Mouse (Mus musculus) lung, postnatal 25 days (tissue): ENCODE measurements around the gene Adgrg1.
"Not testable (repeated sequence)": the region's sequence is repeated elsewhere in the genome, so short reads cannot be mapped to it uniquely, and the experiment has no call there.

ENCODE experiments used
- DNase-seq: peaks from one replicate; pipeline ENCODE4 v3.0.0; 2022; ENCODE audit warnings: low spot score

Adgrg1 gene

DNA sequence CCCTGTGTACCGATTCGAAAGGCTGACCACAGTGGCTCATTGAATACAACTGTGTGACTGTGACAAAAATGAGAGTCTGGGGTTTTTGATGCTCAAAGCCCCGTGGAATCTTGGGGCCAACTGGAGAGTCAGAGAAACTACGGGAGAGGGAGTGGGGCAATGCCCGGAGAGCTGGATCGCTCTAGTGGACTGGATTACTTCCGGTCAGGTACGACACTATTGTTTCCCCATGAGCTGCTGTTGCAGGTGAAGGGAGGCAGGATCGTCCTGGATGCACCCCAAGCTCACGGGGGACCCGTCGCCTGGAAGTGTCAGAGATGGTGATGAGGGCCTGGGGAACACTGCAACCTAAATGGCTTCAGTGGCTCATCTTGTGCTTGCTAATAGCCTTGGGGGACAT lies 21.5 kb downstream of the Adgrg1 start:
- no peak for DNase-seq

DNA sequence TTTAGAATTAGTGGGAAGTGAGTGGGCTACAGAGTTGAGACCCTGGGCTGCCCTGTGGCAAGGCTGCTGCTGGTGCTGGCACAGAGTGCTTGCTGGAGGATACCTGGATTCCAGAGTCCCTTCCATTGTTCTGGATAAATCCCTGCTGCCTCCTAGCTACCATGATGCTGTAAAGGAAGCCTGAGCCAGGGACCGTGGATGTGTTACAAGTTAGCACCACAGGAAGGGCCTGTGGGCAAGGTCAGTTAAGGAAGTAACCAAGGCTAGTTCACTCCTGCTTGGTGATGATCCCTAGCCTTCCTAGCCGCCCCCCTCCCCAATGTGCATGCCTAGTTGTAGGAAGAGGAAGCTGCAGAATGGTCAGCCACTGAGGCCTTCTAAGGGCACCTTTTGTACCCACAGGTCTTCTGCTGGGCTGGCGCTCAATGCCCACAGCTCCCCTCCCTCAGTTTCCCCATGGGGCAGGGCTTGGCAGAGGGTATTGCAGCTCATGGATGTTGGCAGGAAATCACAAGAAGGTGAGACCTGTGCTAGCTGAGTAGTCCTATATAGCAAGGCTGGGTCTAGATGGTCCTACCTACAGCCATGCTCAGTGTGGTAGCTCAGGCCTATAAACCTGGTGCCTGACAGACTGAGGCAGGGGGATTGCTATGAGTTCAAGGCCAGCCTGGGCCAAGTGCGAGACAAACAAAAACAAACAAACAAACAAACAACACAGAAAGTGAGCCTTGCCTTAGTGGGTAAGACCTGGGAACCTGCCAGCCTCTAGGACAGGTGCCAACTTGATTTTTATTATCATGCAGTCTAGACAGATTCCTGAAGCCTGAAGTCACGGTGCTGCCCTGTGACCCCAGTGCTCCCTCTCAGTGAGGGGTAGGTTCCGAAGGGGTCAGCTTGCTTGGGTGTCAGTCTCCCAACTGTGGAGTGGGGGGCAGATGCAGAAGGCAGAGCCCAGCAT lies 22.6 kb downstream of the Adgrg1 start:
- no peak for DNase-seq

DNA sequence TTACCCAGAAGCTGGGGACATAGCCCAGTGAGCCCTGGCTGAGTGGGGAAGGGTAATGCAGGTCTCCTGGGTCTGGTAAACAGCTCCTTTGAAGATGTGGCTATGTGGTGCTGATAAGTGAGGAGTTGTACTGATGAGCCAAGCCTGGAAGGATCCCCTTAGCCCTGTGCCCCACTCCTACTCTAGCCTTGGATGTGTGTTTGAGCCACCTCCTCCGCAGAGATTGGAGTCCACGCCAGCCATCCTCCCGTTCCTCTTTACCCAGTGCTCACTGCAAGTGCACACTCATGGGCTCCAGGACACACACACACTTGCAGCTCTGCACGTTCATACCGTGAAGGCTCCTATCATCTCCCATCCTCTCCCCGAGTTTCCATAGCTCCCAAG lies 23.3 kb downstream of the Adgrg1 start:
- DNase-seq = no peak

DNA sequence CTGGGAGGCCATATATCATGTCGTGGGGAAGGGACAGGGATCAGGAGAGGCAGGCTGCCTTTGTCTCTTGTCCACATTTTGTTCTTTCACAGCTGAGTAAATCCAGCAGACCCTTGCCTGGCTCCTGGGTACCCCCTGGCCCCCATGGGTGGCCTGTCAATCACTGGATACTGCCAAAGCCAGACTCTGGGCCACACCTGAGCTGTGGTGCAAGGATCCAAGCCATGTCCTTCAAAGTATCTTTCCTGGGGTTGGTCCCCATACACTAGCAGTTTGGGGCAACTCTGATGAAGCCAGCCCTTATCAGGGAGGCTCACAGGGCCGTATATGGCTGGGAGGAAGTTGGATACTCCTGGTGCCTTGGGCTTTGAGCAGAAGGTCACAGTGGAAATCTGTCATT lies 23.9 kb downstream of the Adgrg1 start:
- DNase-seq = no peak

GRCm38 (mm10) chr8:94999004-94999403 lies 24.5 kb downstream of the Adgrg1 start:
- DNase-seq = peak; percentile 56

DNA sequence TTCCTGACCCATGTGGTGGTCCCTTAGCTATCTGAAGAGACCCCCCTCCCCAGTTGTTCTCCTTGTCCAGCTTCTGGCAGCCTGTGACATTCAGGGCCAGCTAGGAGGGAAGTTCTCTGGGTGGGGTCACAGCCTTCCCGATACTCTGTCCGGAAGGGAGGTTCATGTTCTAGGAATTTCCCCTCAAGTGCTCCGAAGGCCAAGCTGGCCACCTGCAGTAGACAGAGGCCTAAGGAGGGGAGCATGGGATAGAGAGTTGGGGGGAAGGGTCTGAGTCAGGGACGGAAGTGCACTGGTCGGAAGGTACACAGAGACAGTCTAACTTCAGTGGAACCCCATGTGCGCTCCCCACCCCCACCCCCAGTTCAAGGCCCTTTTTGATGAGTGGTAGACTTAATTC lies 25.4 kb downstream of the Adgrg1 start:
- peak; percentile 79 for DNase-seq

DNA sequence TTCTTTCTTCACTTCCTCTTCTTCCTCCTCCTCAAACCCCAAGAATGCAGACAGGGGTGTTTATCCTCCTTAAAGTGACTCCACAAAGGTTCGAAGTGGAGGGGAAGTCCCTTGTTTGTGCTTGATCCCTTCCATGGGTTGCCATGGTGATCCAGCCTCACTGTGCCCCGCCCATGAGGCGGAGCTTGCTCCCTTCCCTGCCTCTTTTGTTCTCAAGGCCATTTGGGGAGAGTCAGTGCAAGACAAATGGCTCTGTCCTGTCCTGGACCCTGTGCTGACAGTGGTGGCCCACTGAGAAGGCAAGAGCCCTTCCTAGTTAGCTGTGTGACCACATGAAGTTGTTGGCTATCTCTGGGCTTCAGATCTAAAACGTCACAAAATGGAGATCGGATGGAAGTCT lies 26.1 kb downstream of the Adgrg1 start:
- DNase-seq = peak; percentile 81

DNA sequence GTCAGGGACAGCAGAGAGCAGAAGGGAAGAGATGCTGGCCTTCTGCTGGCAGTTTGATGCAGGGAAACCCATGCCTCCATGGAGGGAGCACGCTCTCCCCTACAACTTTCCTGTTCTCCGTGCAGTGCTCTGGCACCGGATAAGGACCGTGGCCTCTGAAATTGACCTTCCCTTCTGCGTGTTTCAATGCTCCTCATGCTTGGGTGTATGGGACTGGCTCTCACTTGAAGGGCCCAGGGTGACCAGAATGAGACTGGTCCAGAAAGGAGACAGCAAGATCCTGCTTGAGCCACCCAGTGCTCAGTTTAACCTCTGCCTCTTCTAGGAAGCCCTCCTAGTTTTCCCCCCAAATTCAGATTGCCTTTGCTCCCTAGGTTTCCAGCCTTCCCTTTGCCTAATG lies 26.6 kb downstream of the Adgrg1 start:
- DNase-seq = no peak

DNA sequence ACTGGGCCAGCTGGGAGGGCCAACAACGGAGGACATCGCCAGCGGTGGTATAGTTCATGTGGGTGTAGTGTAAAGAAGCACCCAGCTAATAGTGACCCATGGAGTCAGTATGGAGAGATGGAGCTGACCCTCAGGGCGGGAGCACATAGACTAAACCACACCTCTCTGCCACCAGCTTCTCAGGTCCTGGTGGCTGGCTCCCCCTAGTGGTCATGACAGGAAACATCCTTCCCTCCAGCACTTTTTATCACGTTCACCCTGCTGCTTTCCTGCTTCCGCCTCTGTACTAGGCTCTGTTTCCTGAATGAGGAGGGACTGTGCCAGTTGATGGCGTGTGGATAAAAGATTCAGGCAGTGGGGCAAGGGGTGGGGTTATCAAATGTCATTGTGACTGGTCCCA lies 27.1 kb downstream of the Adgrg1 start:
- peak; percentile 89 for DNase-seq

GRCm38 (mm10) chr8:95002089-95002655 lies 27.6 kb downstream of the Adgrg1 start:
- DNase-seq = no peak

DNA sequence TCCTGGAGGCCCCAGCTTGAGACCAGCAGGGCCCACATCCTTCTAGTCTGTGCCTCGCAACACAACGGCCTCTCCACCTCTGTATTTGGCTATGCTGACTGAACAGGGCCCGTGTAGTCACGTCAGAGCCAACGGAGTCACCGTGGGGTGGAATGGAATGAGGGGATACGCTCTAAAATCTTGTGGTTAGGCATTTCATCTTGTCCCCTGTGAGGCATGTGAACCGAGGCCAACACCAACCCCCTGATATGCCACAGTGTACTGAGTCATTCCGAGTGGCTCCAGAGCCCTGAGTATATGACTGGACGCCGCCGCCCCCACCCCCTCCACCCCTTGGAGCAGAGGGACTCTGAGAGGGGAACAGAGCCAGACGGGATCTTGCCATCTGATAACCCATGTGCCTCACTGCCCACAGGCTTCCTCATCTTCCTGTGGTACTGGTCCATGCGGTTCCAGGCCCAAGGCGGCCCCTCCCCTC lies 37.9 kb downstream of the Adgrg1 start:
- no peak for DNase-seq

- no peak for DNase-seq
Observed at GRCm38 (mm10) chr8:95015866-95016265, 41.3 kb downstream of the Adgrg1 start.

DNA sequence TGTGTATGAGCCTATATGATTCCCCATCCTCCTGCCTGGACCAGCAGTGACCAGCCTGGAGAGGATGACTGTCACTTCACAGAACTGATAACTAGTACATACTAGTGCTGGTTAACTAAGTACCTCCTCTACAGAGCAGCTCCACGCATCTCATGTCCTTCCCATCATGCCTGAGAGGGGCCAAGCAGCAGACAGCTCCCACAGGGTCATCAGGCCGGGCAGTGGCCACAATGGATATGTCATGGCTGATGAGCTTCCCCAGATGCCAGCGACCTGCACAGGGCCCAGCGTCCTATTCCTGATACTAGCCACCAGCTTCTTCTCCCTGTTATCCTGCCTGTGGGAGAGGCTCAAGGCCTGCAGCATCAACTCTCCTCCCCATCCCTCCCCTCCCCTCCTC lies 42.1 kb downstream of the Adgrg1 start:
- no peak for DNase-seq

- no peak for DNase-seq
Observed at GRCm38 (mm10) chr8:95017451-95017850, 42.9 kb downstream of the Adgrg1 start, which contains the start of gene Adgrg3. Adgrg3 (plus strand) TSS chr8:95017692.

DNA sequence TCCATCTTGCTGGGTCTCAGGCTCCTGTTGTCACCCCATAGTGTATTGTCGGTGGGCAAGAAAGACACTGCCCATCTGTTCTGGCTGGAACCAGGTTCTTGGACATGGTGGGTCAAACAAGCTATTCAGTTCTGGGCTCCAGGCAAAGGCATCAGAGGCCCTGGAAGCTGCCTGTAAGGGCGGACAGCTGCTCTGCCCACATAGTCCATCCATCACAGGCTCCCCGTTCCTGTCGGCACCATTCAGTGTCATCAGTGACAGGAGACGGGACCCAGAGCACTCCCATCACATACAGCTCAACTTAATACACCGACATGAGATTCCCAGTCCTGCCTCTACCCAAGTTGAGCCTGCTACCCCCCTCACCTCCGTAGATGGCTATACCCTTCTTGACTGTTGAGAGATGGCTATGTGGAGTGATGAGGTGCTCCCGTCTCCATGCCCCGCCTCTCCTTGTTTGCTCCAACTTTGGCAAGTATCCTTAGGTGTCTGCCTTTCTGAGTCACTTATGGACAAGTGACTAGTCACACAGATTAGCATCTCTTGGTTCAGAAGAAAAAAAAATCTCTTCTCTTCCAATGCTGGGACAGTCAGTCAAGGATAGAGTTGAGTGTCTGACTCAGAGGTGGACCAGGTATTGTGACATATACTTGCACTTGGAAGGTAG lies 43.6 kb downstream of the Adgrg1 start:
- DNase-seq = no peak

GRCm38 (mm10) chr8:95020293-95020777 lies 45.8 kb downstream of the Adgrg1 start:
- DNase-seq = peak; percentile 49

GRCm38 (mm10) chr8:95020821-95021220 lies 46.3 kb downstream of the Adgrg1 start:
- no peak for DNase-seq

GRCm38 (mm10) chr8:95023201-95023600 lies 48.6 kb downstream of the Adgrg1 start:
- DNase-seq = no peak

- no peak for DNase-seq
Observed at GRCm38 (mm10) chr8:95024387-95024786, 49.8 kb downstream of the Adgrg1 start.

DNA sequence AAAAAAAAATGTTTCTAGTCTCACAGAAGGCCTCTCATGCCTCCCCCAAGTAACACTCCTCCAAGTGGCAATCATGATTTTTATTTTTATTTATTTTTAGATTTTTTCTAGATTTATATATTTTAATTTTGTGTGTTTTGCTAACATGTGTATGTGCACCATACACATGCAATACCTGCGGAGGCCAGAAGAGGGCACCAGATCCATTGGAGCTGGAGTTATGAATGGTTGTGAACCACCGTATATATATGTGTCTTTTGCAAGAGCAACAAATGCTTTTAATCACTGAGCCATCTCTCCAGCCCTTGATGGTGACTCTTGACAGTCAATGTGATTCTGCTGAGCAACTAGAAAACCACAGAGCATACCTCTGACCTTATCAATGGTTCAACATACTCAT lies 50.9 kb downstream of the Adgrg1 start:
- no peak for DNase-seq

- DNase-seq = not testable (repeated sequence)
Observed at GRCm38 (mm10) chr8:95028391-95028790, 53.8 kb downstream of the Adgrg1 start.

GRCm38 (mm10) chr8:95037106-95037925 lies 62.8 kb downstream of the Adgrg1 start:
- DNase-seq = peak; percentile 51
